Mouse (Mus musculus): ENCODE measurements around the gene Haao.
A peak's percentile ranks its signal among the peaks of the same experiment; 100 is the strongest.
"Not testable (repeated sequence)": the region's sequence is repeated elsewhere in the genome, so short reads cannot be mapped to it uniquely, and the experiment has no call there.

The Haao gene

GRCm38 (mm10) chr17:83865366-83865765, 17.6 kb upstream of the Haao start:
- DNase-seq (ENCODE audit: low spot score in 2 of 2): no peak

DNA sequence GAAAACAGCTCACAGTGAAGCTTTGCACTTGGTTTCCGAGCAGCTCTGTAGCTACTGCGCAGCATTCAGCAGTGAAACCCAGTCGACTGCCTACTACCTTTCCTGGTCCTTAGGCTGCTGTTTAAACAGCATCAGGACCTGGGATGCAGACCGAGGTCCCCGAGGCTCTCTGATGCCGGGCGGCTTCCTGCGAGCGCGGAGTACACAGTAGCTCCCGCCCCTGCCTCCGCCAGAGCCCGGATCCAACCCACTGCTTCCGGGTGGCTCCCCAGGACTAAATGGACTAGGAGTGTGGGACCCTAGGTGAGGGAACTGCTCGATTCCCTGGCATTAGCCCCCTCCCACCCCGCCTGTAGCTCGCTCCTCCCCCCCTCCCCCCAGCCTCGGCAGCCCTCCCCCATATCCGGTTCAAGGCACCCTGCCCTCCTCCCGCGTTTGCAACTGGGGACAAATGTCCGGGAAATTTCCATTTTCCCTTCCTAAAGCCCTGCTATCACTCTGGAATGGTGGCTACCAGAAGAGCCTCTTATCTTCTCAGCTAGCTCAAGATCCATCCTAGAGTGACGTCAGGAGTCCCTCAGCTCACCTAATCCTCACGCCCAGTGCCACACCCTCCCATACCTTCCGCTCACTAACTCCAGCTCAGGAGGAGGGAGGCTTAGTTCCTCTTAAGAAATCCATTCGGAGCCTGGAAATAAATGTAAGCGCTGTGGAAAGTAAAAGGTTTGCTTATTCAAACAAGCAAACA, 14.5 kb upstream of the Haao start:
- peak; percentile 48 to 66 for DNase-seq (ENCODE audit: low spot score in 2 of 2)

DNA sequence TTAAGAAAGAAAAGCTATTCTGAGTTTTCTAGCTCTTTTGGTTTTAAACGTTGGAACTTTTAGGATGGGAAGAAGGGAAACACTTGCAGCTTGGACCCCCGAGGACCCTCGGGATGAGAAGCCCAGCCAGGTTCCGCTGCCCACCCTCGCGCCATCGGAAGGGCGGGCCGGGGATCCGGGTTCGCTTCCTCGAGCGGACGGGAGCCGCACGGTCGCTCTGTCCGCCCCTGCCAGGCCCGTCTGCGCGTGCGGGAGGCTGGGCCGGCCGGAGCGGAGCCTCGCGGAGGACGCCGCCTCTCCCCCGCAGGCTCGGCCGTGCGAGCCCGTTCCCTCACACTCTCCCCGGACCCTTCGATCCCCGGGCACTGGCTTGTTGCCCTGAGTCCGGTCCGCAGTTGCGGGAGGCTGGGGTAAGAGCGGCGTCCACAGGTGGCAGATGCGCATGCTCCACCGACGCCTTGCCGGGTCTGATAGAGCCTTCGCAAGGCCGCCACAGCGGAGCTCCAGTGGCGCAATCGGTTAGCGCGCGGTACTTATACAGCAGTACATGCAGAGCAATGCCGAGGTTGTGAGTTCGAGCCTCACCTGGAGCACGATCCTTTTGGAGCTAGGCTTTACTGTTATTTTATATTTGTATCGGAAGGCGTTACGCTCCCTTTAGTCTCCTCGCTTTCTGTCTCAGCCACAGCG, 13.8 kb upstream of the Haao start:
- peak; percentile 88 to 97 for DNase-seq (ENCODE audit: low spot score in 2 of 2)

DNA sequence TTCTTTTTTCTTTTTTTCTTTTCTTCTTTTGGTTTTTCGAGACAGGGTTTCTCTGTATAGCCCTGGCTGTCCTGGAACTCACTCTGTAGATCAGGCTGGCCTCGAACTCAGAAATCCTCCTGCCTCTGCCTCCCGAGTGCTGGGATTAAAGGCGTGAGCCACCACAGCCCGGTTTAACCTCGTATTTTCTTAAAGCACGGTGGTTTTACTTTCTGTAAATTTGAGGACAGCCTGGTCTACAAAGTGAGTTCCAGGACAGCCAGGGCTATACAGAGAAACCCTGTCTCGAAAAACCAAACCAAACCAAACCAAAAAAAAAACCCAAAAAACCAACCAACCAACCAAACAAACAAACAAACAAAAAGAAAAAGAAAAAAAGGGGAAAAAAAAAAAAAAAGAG, 13.2 kb upstream of the Haao start:
- not testable (repeated sequence) for DNase-seq (ENCODE audit: low spot score in 2 of 2)

DNA sequence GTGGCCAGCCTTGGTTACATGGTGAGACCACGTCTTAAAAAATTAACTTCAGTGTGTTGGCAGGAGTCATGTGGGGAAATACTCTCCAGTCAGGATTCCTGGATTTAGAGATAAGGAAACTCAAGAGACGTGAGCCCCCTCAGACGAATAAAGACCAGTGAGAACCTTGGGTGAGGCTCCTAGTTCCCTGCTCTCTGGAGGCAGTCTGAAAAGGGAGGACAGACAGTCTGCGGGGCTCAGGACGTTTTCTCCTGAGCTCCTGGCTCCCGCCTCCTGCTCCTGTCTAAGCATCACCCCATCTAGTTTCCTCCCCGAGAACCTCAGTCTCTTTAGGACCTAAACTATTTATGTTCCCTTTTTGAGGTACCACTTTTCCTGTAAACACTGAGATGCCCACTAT, 12.5 kb upstream of the Haao start:
- DNase-seq (ENCODE audit: low spot score in 2 of 2): no peak

DNA sequence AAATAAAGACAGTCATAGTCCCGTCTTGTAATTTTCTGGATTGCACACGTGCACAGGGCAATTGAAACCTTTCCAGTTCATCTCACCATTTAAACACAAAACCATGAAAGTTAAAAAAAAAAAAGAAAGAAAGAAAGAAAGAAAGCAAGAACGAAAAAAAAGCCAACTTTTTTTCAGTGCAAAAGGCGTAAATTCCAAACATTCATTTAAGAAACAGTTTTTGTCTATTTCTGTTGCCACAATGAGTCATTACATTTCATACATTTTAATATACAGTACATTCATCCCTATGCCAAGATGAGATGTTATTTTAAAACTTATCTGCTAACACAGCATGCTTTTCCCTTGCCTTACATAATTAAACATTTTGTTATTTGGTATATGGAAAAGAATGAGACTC, 11.9 kb upstream of the Haao start:
- DNase-seq (ENCODE audit: low spot score in 2 of 2): no peak

DNA sequence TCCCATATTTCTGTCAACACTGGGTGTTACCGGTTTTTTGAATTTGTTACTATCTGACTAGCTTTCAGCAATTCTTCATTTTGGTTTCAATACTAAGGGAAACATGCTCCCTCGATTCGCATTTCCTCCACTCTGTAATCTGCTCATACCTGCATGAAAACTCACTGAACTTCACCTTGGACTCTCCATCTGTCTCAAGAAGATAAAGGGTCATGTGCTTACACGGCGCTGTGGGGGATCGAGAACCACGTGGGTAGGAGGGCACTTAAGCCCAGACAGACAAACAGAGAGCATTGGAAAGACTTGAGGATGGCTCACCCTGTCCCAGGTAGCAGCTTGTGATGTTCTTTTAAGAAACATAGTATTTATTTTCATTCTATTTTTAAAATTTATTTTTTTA, 10.7 kb upstream of the Haao start:
- DNase-seq (ENCODE audit: low spot score in 2 of 2): no peak

GRCm38 (mm10) chr17:83854284-83854918, 6.6 kb upstream of the Haao start:
- DNase-seq (ENCODE audit: low spot score in 2 of 2): no peak

DNA sequence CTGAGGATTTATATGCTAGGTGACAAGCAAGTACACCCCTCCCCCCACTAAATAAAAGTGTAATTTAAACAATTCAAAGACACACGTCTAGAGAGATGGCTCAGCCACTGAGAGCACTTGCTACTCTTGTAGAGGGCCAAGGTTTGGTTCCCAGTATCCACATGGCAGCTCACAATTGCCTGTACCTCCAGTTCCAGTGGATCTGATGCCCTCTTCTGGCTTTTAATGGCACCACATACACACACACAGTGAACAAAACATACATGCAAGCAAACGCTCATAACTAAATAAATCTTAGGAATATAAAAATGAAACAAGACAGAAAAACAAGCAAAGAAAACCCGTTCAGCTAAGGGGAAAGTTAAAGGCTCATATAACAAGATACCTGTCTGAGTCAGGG, 6.1 kb upstream of the Haao start:
- no peak for DNase-seq (ENCODE audit: low spot score in 2 of 2)

- DNase-seq (ENCODE audit: low spot score in 2 of 2): no peak
These were observed 3.1 kb upstream of the Haao start for GRCm38 (mm10) chr17:83850864-83851263.

GRCm38 (mm10) chr17:83850458-83850857, 2.7 kb upstream of the Haao start:
- DNase-seq (ENCODE audit: low spot score in 2 of 2): peak; percentile 51 to 86

DNA sequence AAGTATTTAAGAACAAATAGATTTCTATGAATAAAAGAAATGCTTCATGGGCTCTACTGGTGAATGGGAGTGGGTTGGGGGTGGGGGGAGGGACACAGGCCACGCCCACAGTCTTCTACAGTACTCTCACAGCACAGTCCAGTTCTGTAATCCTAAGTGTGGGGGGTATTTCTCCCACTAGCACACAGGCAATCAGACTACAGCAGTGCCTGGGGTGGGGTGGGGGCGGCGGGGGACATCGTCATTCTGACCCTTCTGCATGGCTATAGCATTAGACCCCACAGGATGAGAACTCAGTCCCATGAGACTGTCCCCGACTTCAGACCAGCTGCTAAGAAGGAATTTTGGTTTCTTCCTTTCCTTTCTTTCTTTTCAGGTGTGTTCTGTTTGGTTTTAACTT, 2.0 kb upstream of the Haao start:
- no peak for DNase-seq (ENCODE audit: low spot score in 2 of 2)

GRCm38 (mm10) chr17:83849081-83849675, 1.4 kb upstream of the Haao start:
- DNase-seq (ENCODE audit: low spot score in 2 of 2): no peak

- no peak for DNase-seq (ENCODE audit: low spot score in 2 of 2)
These were observed 719 bp upstream of the Haao start for GRCm38 (mm10) chr17:83848482-83848881.

DNA sequence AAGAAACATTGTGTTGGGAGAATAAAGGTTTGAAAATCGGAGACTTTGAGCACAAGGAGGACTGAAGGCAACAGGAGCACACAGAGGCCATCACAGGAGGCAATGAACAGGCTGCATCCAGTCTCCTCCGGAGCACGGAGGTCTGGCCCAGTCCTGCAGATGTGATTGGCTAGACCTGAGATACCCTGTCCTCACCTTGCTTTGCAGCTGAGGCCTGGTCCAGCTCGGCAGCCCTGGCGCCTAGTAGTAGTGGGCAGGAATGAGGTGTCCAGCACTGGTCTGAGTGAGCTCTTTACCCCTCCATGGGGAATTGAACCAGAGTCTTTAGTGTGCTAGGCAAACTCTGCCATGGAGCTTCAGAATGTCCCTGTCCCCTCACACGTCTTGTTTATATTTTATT, 663 bp downstream of the Haao start:
- no peak for DNase-seq (ENCODE audit: low spot score in 2 of 2)

DNA sequence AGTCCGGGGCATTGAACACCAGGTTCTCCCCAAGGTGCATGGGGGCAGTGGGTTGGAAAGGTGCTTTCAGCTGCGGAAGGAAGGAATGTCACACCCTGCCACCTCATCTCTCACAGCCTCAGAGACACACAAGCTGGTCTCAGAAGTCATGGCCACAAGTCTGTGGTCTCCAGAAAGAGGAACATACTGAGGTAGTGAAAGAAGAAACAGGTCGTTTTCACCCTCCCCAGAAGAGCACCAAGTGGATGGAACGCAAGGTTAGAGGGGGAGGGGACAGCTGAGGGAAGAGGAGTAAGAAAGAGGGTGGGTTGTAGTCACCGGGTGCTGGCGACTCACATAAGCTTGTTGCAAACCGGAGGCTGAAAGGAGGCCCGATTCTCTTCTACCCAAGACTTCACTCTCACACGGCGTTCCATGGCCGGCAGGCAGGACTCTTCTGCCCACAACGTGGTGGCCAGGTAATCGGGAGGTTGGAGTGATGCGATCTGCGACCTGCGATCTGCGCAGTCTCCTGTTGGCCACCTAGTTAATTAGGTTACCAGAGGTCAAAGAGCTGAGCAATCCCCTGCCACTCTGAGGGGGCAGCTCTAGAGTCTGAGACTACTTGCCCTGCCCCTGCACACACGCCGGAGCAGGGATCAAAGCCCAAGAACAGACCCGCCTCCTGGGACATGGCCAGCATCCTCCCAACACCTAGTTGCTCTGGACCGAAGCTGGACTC, 1.3 kb downstream of the Haao start:
- no peak for DNase-seq (ENCODE audit: low spot score in 2 of 2)

GRCm38 (mm10) chr17:83845538-83845937, 2.2 kb downstream of the Haao start:
- no peak for DNase-seq (ENCODE audit: low spot score in 2 of 2)

GRCm38 (mm10) chr17:83843780-83844179, 4.0 kb downstream of the Haao start:
- no peak for DNase-seq (ENCODE audit: low spot score in 2 of 2)

DNA sequence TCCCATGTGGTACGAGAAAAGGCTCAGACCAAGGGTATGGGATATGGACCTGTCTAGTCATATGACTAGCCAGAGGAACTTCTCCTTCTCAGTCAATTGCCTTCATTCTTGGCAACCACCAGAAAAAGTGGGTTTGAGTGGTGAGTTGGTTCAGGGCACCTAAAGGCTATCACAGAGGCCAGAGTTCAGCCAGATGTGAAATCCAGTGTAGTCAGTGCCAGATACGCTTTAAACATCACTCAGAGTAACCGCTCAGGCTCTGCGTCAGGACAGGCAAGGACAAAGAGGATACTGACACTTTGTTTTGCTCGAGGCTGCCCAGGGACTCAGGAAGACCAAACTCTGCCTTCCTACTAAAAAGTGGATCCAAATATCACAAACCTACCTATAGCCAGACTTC, 6.8 kb downstream of the Haao start:
- DNase-seq (ENCODE audit: low spot score in 2 of 2): no peak

DNA sequence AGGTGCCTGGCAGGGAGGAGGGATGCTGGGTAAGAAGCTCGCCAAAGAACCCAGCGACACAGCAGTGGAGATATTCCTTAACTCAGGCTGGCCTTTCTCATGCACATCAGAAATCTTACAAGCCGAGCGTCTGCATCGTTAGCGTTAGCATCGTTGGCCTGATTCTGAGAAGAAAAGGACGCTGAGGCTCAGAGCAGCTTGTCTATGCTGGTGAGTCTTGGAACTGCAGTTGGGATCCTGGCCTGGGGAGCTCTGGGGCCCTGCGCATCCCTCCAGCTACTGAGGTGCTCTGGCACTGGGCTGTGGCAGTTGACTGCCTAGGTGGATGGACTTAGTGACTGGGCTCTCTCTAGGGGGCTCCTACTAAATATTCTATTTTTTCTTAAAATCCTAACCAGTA, 8.6 kb downstream of the Haao start:
- no peak for DNase-seq (ENCODE audit: low spot score in 2 of 2)

DNA sequence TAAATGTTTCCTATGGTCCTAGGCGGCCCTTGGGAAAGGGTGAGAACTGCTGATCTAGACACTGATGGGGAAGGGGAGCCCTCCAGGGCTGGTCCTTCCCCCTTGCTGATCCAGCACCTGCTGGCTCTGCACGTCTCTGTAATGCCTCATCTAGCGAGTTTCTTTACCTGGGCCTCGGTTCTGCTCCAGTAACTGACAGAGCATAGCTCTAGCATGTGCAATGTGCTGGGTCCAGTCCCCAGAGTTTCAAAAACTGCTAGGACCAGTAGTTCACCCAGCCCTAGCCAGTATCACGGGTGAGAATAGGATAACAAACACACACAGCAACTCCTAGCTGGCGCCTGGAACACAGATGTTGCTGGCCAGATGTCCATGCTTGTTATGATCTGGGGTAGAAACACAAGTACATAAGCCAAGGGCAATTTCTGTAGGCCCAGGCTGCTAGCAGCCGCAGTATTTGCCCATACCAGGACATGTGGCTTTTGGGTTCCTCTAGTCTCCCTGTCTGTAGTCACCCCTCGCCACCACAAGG, 10.0 kb downstream of the Haao start:
- DNase-seq (ENCODE audit: low spot score in 2 of 2): no peak

- DNase-seq (ENCODE audit: low spot score in 2 of 2): no peak
These were observed 11.7 kb downstream of the Haao start for GRCm38 (mm10) chr17:83836048-83836447.

Data from frontal cortex, postnatal 10 days (tissue).